Mouse (Mus musculus) heart, adult 2 months (tissue): ENCODE measurements around the gene Nptx2.

Experiments
- CTCF ChIP-seq: fragments of 200-600 bp; IDR thresholded peaks from 2 replicates; pipeline ENCODE4 v1.8.1; 2022; ENCODE audit warnings: antibody characterized with exemption, mild to moderate bottlenecking, moderate library complexity
- EP300 ChIP-seq: fragments of 200-500 bp; IDR thresholded peaks from 2 replicates; pipeline ENCODE4 v1.6.1; 2011; ENCODE audit warnings: low read depth, low read length, control low read depth; ENCODE audit not compliant: insufficient read depth
- POLR2A ChIP-seq: fragments of 200-500 bp; IDR thresholded peaks from 2 replicates; pipeline ENCODE4 v1.6.1; 2011; ENCODE audit warnings: mild to moderate bottlenecking, low read depth, low read length, control low read depth; ENCODE audit not compliant: insufficient read depth

DNA sequence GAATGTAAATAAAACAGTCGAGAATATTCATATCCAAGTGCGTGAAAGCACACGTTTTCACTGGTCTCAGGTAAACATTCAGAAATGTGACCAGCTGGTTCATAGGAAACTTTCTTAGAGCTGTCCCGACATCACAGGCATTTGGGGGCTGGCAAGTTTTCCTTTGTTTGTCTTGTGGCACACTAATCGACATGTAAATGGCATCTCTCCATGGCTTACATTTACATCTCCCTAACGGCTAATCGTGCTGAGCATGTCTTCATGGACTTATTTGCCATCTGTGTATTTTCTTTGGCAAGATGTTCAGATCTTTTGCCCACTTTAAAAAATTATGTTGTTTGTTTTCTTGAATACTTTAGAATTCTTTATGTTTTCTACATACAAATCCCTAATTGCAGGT lies 49.2 kb upstream of the Nptx2 start:
- TF ChIP-seq CTCF (no peak), POLR2A (no peak), EP300 (no peak)
